Mouse (Mus musculus) frontal cortex, postnatal 14 days (tissue): Measurements from ENCODE around the gene Cenpu.
A peak's percentile ranks its signal among the peaks of the same experiment; 100 is the strongest.

Experiments used
- DNase-seq, 2 experiments: peaks; one replicate each; pipeline ENCODE4 v3.0.0; 2022; ENCODE audit warnings: low spot score in 2 of 2

Cenpu gene

DNA sequence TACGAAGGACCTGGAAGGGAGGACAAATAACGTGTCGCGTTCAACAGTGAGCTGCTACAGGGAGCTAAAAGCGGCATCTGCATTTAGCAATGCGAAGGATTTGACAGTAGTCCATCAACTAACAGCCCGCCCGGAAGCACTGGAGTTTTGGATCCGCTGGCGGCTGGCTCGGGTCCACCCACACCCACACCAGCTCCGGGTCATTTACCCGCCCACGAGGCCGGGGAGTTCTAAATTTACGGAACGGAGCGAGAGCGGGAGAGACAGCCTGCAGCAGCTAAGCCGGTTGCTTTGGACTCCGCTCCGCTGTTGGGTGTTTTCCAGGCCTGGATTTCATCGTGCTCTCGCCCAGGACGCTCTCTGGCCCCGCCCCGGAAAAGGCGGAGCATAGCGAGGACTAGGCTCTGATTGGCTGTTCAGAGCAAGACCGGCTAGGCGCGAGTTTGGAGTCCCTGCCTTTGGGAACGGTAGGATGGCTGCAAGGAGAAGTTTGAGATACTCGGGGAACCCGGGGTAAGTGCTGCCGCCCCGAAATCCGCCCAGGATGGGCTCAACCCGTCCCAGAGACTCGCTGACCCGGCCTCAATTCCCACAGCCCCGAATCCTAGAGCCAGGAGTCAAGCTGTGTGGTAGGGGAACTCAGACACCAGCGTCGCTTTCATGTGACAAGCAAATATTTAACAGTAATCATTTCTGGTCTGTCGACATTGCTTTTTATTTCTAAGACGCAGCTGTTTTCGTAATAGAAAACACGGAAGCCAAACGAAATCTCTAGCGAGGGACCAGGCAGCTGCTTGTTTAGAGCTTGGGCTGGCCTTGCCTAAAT, at the start of gene Cenpu:
Cenpu (plus strand) TSS at position 414 of the 826 bp plus-strand sequence.
- peak; percentile 99 for DNase-seq

DNA sequence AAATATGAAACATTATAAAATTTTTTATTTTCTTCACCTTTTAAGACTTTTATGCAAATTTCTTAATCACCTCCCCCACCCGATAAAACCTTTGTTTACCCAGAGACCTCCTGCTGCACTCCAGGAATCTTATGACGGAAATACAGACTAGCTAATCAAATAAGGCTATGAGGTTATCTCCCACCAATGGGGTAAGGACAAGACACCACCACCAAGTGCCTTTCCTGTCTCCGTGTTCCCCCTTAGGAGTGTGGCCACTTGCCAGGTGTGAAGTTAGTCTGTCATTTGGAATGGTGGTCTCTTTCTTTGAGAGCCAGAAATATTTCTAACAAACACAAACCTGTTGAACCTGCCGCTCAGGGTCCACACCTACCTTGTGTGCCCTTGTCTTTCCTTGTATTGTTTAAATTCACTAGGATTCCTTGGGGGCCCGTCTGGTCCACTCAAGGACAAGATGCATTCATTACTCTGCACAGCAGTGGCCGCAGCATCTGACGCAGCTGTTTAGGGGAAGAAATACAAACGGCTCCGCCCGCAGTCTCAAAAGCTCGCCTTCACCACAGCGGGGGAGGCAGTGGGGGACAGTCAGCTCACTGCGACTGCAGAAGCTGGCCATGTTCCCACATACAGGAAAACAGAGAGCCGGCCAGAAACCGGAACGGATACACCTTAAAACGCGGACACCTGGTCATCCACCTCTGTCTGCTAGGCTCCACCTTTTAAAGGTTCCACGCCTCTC, 49.3 kb upstream of the Cenpu start:
- DNase-seq, result no peak

- no peak for DNase-seq
These were observed 48.6 kb upstream of the Cenpu start for GRCm38 (mm10) chr8:46503072-46503695.

GRCm38 (mm10) chr8:46504196-46504595, 47.6 kb upstream of the Cenpu start:
- no peak for DNase-seq

- no peak for DNase-seq
These were observed 43.1 kb upstream of the Cenpu start for GRCm38 (mm10) chr8:46508488-46509395.

- no peak for DNase-seq
These were observed 42.4 kb upstream of the Cenpu start for GRCm38 (mm10) chr8:46509474-46509873.

DNA sequence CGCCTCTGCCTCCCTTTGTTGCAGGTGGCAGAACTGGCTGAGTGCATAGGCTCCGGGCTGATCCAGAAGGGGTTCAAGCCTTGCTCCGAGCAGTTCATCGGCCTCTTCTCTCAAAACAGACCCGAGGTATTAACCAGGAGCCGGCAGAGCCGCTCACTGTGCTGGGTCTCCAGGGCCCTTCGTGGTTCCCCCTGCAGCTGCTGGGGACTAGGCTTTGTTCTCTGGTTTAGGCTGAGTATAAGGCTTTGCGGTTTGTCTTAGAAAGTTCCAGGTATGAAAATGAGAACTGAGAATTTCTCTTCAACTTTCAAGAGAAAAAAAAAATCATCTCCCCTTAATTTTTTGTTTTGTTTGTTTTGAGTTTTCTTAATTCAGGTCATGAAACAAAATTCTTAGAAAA, 40.5 kb upstream of the Cenpu start:
- DNase-seq, result no peak

DNA sequence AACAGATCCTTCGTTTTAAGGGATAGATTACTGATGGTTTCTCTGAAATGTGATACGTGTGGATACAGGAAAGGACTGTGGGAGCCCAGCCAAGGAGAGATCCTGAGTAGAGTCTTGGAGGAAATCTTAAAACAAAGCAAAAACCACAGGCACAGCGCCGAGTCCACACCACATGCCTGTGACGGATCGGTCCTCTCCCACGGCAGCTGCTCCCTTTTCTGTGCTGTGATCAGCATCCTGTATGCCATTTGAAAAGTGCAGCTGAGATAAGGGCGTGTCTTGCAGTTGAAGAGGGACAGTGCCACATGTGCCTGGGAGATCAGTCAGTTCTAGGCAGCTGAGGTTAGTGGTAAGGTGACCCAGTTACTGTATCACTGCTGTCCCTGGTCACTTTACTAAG, 39.3 kb upstream of the Cenpu start:
- DNase-seq, result no peak

GRCm38 (mm10) chr8:46514027-46514426, 37.8 kb upstream of the Cenpu start:
- no peak for DNase-seq

GRCm38 (mm10) chr8:46520667-46521066, 31.2 kb upstream of the Cenpu start:
- no peak for DNase-seq

DNA sequence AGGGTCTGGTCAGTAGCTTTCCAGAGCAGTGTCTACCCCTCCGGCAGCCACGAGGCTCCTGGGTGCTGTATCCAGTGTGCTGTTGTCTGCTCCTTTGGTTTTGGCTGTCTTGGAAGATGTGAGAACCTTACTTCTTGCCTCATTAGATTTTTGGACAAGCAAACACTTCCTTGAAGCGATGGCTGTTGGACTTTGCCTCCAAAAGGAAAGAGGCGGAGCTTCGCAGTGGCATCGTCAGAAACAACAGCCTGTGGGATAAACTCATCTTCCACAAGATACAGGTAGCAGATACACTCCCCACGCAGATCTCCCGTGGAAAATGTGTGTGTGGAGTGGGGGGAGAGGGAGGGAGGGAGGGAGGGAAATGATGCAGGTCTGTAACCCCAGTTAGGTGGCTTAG, 25.7 kb upstream of the Cenpu start:
- no peak for DNase-seq

GRCm38 (mm10) chr8:46526821-46527220, 25.0 kb upstream of the Cenpu start:
- no peak for DNase-seq

DNA sequence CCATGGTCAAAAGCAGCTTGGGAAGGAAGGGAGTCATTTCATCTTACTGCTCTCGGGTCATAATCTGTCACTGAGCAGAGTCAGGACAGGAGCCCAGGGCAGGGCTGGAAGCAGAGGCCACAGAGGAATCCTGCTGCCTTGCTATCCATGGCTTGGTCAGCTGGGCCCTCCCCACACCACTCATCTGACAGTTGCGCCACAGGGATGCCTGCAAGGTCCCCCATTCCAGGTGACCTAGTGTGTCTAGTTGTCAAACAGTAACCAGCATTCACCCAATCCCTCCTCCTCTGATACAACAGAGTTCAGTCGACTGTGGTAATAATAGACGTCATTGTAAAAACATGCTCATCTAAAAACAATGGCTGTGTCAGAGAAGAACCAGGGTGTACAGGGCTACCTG, 22.3 kb upstream of the Cenpu start:
- DNase-seq, result no peak

- DNase-seq, result no peak
These were observed 21.3 kb upstream of the Cenpu start for GRCm38 (mm10) chr8:46530541-46530940.

DNA sequence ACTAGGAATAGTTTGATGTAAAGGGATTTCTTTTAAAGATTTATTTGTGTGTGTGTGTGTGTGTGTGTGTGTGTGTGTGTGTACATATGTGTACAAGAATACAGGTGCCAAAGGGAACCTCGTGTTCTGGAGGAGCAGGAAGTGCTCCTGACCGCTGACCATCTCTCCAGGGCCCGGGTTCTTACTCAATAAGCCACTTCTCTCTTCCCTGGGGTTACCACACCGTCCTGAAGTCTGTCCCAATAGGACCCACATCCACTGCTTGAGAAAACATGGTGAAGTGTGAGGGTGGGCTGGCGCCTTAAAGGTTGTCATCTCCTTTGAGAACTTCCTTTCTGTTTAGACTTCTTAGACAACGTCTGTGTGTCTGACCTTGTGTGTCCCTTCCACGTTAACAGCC, 17.9 kb upstream of the Cenpu start:
- DNase-seq, result no peak

DNA sequence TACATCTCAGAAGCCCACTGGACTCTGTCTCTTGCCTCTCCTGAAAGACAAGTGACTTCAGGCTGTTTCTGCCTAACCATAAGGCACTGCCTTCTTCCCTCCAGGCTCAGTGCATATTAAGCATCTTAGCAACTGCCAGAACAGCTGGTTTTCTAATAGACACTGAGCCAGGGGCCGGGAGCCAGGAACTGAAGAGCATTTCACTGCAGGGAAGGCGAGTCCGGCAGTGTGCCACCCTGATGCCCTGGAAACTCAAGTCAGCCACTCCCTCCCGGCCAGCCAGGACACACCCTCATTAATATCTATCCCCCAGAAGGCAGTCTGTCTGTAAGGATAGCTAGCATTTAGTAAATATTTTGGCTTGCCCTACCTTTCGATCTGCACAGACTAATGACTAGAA, 12.1 kb upstream of the Cenpu start:
- DNase-seq, result no peak

DNA sequence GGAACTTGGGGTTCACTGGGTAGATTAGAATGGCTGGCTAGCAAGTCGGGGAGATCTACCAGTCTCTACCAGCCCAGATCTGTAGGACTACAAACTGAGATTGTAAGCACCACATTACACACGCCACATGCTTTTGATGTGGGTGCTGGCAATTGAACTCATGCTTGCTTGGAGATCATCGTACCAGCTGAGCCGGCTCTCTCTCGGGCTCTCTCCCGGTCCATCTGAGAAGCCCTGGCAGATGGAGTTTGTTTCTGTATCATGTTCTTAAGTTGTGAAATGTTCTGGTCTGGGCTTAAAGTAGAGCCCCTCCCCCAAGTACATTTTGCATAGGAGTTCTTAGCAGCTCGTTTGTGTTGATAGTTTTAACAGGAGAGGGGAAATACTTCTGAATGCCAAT, 8.6 kb upstream of the Cenpu start:
- no peak for DNase-seq

DNA sequence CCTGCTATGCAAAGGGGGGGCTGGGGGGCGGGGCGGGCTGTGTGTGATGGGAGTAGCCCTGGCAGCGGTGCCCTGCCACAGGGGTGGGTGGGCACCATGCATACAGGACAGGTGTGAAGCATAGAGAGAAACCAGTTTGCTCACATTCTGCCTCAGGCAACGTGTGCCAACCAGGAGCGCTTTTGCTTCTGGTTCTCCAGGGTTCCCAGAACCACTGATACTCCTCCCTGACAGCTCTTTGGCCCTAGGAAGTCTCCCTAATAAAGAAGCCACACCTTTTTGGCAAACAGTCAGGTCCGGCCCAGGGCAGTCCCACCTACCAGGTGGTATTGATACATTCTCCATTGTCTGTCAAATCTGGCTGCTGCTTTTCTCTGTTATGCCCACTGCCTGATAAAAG, 8.2 kb upstream of the Cenpu start:
- no peak for DNase-seq

- DNase-seq, result no peak
These were observed 6.0 kb upstream of the Cenpu start for GRCm38 (mm10) chr8:46545854-46546253.

DNA sequence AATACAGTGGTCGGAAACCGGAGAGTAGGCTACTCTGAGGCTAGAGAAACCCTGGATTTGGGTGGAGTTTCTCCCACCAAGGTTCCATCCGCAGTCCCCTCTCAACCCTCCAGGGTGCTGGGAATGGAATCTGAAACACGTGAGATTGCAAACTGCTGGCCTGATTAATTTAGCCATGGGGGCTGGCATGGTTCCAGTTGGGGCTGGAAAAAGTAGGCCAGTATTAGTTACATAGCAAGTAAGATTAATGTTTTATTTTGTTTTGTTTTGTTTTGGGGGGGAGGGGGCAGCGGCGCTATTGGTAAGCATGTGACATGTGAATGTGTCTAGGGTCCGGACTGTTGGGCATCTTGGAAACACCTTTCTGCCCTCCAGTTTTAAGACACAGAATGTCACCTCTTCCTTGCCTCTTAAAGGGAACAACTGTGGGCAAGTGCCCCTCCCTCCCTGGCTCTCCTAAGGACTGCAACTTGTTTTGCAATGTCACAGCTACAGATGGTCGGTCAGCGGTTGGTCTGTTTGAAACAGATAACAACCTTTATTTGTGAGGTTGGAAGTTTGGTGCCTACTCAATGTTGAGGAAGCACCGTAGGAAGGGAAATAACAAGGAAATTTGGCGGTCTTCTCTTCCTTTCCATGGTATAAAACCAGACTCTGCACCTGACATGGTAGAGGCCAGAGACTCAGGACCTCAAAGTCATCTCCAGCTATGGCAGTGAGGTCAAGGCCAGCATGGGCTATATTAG, 5.2 kb upstream of the Cenpu start:
- no peak for DNase-seq

- no peak for DNase-seq
These were observed 4.6 kb upstream of the Cenpu start for GRCm38 (mm10) chr8:46547245-46547644.
